Mouse (Mus musculus) effector memory CD4-positive, alpha-beta T cell, adult 7 months (primary cell): ENCODE data around the gene Kirrel2. TPM values are rescaled to one million over a fixed set of nuclear protein-coding genes. Genes with fewer than 3 reads are reported as not detected.

ENCODE experiments used
- polyA plus RNA-seq: library from polyadenylated mRNA; unstranded; fragments of 100-300 nt; shearing (Covaris generic); gene quantifications from one replicate; pipeline ENCODE4 v1.2.1, GENCODE M21; 2017

Gene Kirrel2
- not detected for polyA plus RNA-seq

GRCm38 (mm10) chr7:30457629-30458330 lies at the start of gene Kirrel2, which contains the start of gene Nphs1:
TSS of gene Kirrel2 (minus strand) at chr7:30457690.
TSS of gene Nphs1 (plus strand) at chr7:30458315.

GRCm38 (mm10) chr7:30493401-30493931 lies 36.0 kb upstream of the Kirrel2 start, which contains the start of gene Prodh2:
TSS of gene Prodh2 (plus strand) at chr7:30493622.

GRCm38 (mm10) chr7:30444971-30445751 lies 12.3 kb downstream of the Kirrel2 start, which contains the start of gene Aplp1:
TSS of gene Aplp1 (minus strand) at chr7:30445535.

GRCm38 (mm10) chr7:30421175-30421889 lies 36.2 kb downstream of the Kirrel2 start, which contains the start of gene Nfkbid:
TSS of gene Nfkbid (plus strand) at chr7:30421732.

GRCm38 (mm10) chr7:30419561-30420499 lies 37.7 kb downstream of the Kirrel2 start, which contains the start of gene Hcst:
TSS of gene Hcst (minus strand) at chr7:30419854.

GRCm38 (mm10) chr7:30413596-30413995 lies 43.9 kb downstream of the Kirrel2 start, which contains the start of gene Tyrobp:
TSS of gene Tyrobp (plus strand) at chr7:30413760.

Other genes with a start within 250 kb of the Kirrel2 start
- 32.3 TPM for gene Polr2i, start 225.7 kb downstream of the Kirrel2 start, polyA plus RNA-seq
- gene Tbcb, start 225.4 kb downstream of the Kirrel2 start, polyA plus RNA-seq: 61.3 TPM
- not detected for gene Ovol3, start 222.0 kb downstream of the Kirrel2 start, polyA plus RNA-seq
- gene Thap8, start 177.6 kb downstream of the Kirrel2 start, polyA plus RNA-seq: 0.85 TPM
- 4.5 TPM for gene Wdr62, start 177.3 kb downstream of the Kirrel2 start, polyA plus RNA-seq
- 0.83 TPM for gene Clip3, start 166.0 kb downstream of the Kirrel2 start, polyA plus RNA-seq
- 92.3 TPM for gene Alkbh6, start 149.0 kb downstream of the Kirrel2 start, polyA plus RNA-seq
- gene Syne4, start 142.9 kb downstream of the Kirrel2 start, polyA plus RNA-seq: 2.6 TPM
- not detected for gene E130208F15Rik, start 135.9 kb downstream of the Kirrel2 start, polyA plus RNA-seq
- 16.2 TPM for gene Sdhaf1, start 133.8 kb downstream of the Kirrel2 start, polyA plus RNA-seq
- gene Lrfn3, start 94.9 kb downstream of the Kirrel2 start, polyA plus RNA-seq: not detected
- gene Tyrobp, start 43.9 kb downstream of the Kirrel2 start, polyA plus RNA-seq: not detected
- 749 TPM for gene Hcst, start 37.8 kb downstream of the Kirrel2 start, polyA plus RNA-seq
- 888 TPM for gene Nfkbid, start 36.0 kb downstream of the Kirrel2 start, polyA plus RNA-seq
- gene Aplp1, start 12.2 kb downstream of the Kirrel2 start, polyA plus RNA-seq: 24.5 TPM
- gene Nphs1, start 625 bp upstream of the Kirrel2 start, polyA plus RNA-seq: 0.22 TPM
- not detected for gene Prodh2, start 35.9 kb upstream of the Kirrel2 start, polyA plus RNA-seq
- 1.1 TPM for gene Arhgap33, start 77.4 kb upstream of the Kirrel2 start, polyA plus RNA-seq
- 5.0 TPM for gene Hspb6, start 94.5 kb upstream of the Kirrel2 start, polyA plus RNA-seq
- 2.2 TPM for gene Proser3, start 94.6 kb upstream of the Kirrel2 start, polyA plus RNA-seq
- 49.3 TPM for gene Lin37, start 102.1 kb upstream of the Kirrel2 start, polyA plus RNA-seq
- 90.7 TPM for gene U2af1l4, start 105.6 kb upstream of the Kirrel2 start, polyA plus RNA-seq
- gene Gm49396, start 105.7 kb upstream of the Kirrel2 start, polyA plus RNA-seq: 54.0 TPM
- 150 TPM for gene Psenen, start 105.9 kb upstream of the Kirrel2 start, polyA plus RNA-seq
- gene Igflr1, start 107.7 kb upstream of the Kirrel2 start, polyA plus RNA-seq: 67.5 TPM
- gene Kmt2b, start 131.0 kb upstream of the Kirrel2 start, polyA plus RNA-seq: 11.1 TPM
- gene Zbtb32, start 141.2 kb upstream of the Kirrel2 start, polyA plus RNA-seq: 16.9 TPM
- 0.62 TPM for gene Upk1a, start 155.2 kb upstream of the Kirrel2 start, polyA plus RNA-seq
- gene Cox6b1, start 168.5 kb upstream of the Kirrel2 start, polyA plus RNA-seq: 445 TPM
- not detected for gene Etv2, start 178.2 kb upstream of the Kirrel2 start, polyA plus RNA-seq
- 238 TPM for gene Rbm42, start 192.6 kb upstream of the Kirrel2 start, polyA plus RNA-seq
- 47.1 TPM for gene Haus5, start 207.3 kb upstream of the Kirrel2 start, polyA plus RNA-seq
- not detected for gene Pmis2, start 213.9 kb upstream of the Kirrel2 start, polyA plus RNA-seq
- gene 2200002J24Rik, start 241.2 kb upstream of the Kirrel2 start, polyA plus RNA-seq: not detected